Mouse (Mus musculus) left cerebral cortex, adult 6 months (tissue): Measurements from ENCODE around the gene Pde9a. TPM values are rescaled to one million over a fixed set of nuclear protein-coding genes. Genes with fewer than 3 reads are reported as not detected.

Experiments used
- long read RNA-seq, 2 experiments: library from polyadenylated mRNA; unstranded; transcript quantifications; one replicate each; pipeline ENCODE4 v2.0.0; 2019 to 2020
- polyA plus RNA-seq: library from polyadenylated mRNA; unstranded; fragments of <200 nt; fragmentation: Nextera tagmentation; gene quantifications from 2 replicates; pipeline ENCODE4 v1.2.3, GENCODE M21; 2021

Gene Pde9a
- 6.2 TPM in 2 replicates for polyA plus RNA-seq
- long read RNA-seq, experiment 1, transcript Pde9a-201 (19 exons, 2,089 nt) = major isoform, 24 of 58 reads
- long read RNA-seq, experiment 1, transcript Pde9a-203 (19 exons, 1,891 nt) = minor isoform, 11 of 58 reads
- long read RNA-seq, experiment 1, partial matches to known transcripts = 5 of 58 reads
- long read RNA-seq, experiment 1, other reads (novel, unspliced or antisense) = 18 of 58 reads
- long read RNA-seq, experiment 2, transcript Pde9a-201 (19 exons, 2,089 nt) = major isoform, 7 of 9 reads
- long read RNA-seq, experiment 2, partial matches to known transcripts = 1 of 9 reads
- long read RNA-seq, experiment 2, other reads (novel, unspliced or antisense) = 1 of 9 reads

DNA sequence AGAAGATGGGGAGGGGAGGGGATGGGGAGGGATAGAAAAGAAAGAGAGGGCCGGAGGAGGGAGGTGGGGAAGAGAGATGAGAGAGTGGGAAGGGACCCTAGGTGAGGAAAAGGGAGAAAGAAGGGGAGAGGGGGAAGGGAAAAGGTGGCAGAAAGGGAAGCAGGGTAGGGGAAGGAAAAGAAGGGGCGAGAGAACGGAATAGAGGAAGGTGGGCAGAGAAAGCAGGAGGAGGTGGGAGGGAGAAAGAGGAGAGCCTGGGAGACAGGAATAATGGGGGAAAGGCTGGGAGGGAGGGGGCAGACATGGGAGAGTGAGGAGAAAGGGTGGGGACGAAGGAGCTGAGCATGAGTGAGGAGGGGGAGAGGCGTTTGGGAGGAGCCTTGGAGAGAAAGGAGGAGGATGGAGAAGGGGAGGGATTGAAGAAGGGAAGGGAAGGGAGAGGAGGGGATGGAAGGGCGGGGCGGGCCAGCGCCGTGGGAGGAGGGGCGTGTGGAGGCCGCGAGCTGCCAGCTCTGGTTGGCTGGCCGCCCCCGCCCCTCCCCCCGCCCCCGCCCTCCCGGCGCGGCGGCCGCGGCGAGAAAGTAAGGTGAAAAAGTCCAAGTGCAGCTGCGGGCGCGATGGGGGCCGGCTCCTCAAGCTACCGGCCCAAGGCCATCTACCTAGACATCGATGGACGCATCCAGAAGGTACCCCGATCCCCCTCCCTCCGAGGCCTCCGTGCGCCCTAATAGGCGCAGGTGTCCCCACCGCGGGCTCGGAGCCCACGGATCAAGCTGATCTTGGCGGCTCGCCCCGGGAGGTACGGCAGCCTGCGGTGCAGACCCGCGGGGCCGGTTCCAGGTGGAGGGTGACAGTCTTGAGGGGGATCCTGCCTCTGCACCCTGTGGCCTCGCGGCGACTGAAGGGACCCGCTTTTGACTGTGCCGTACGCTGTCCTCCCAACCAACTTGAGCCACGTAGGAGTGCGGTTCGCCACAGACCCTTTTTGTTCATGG is at the start of gene Pde9a:
TSS of gene Pde9a (plus strand) at position 540 of the 995 bp plus-strand sequence.

GRCm38 (mm10) chr17:31519946-31520838 is 134.2 kb downstream of the Pde9a start, which contains the start of the genes Wdr4 and Ndufv3:
Wdr4 (minus strand) TSS chr17:31519980.
Ndufv3 (plus strand) TSS chr17:31520115.

Other genes starting within 250 kb of the Pde9a start
- gene Tff2, start 241.9 kb upstream of the Pde9a start, polyA plus RNA-seq = not detected in 2 replicates
- gene Tff1, start 220.9 kb upstream of the Pde9a start, polyA plus RNA-seq = not detected in 2 replicates
- not detected in 2 replicates for gene Tmprss3, start 187.2 kb upstream of the Pde9a start, polyA plus RNA-seq
- 0.04 TPM in 1 of 2 replicates, not detected in the other for gene Ubash3a, start 178.3 kb upstream of the Pde9a start, polyA plus RNA-seq
- 7.3 and 7.4 TPM in 2 replicates for gene Rsph1, start 108.8 kb upstream of the Pde9a start, polyA plus RNA-seq
- gene Slc37a1, start 99.4 kb upstream of the Pde9a start, polyA plus RNA-seq = 2.2 and 3.8 TPM in 2 replicates
- 16.3 and 20.6 TPM in 2 replicates for gene Wdr4, start 133.8 kb downstream of the Pde9a start, polyA plus RNA-seq
- gene Ndufv3, start 133.9 kb downstream of the Pde9a start, polyA plus RNA-seq = 722 and 811 TPM in 2 replicates
- gene Pknox1, start 178.5 kb downstream of the Pde9a start, polyA plus RNA-seq = 5.3 and 6.9 TPM in 2 replicates